Mouse (Mus musculus) olfactory bulb, adult 2 months (tissue): Measurements from ENCODE around the gene Orc3.

Source experiments
- CTCF ChIP-seq: fragments of 200-500 bp; IDR thresholded peaks from 2 replicates; pipeline ENCODE4 v1.5.1; 2012; ENCODE audit warnings: low read depth, mild to moderate bottlenecking, low read length, moderate library complexity; ENCODE audit not compliant: insufficient read depth
- POLR2A ChIP-seq: fragments of 200-500 bp; IDR thresholded peaks from 2 replicates; pipeline ENCODE4 v1.6.1; 2012; ENCODE audit warnings: mild to moderate bottlenecking, low read depth, low read length, moderate library complexity; ENCODE audit not compliant: insufficient read depth

GRCm38 (mm10) chr4:34615303-34615702, 559 bp upstream of the Orc3 start:
- TF ChIP-seq CTCF (no peak), POLR2A (no peak)
